Mouse (Mus musculus) activated CD4-positive, CD25-positive, alpha-beta regulatory T cell, adult 4 months (primary cell): Measurements from ENCODE around the gene Tcf20. TPM values are rescaled to one million over a fixed set of nuclear protein-coding genes. Genes with fewer than 3 reads are reported as not detected.

Experiments
- ATAC-seq: one replicate; pipeline ENCODE4 v1.8.0; 2017
- polyA plus RNA-seq, 2 experiments: library from polyadenylated mRNA; unstranded; fragments of 100-300 nt; shearing (Covaris generic); gene quantifications; one replicate each; pipeline ENCODE4 v1.2.1; 2017

The Tcf20 gene
- 10 to 100 TPM; 12.2 to 16.0 TPM for polyA plus RNA-seq

DNA sequence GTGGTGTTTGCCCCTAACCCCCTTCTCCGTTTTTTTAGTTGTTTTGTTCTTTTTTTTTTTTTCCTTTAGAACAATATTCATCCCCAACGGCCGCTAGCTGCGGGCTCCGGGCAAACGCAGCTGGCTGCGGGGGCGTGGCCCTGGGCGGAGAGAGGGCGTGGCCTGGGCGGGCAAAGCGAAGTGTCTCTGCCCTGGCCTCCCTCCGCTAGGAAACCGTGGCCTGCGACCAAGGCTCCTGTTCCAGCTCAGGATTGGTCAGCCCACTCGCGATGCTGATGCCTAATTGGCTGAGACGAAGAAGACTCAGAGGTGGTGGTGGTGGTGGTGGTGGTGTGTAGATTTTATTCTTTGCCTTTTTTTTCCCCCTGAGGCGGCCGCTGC, at the start of gene Tcf20:
Tcf20 (minus strand) TSS at position 141 of the 381 bp plus-strand sequence.
- peak; percentile 97 for ATAC-seq

DNA sequence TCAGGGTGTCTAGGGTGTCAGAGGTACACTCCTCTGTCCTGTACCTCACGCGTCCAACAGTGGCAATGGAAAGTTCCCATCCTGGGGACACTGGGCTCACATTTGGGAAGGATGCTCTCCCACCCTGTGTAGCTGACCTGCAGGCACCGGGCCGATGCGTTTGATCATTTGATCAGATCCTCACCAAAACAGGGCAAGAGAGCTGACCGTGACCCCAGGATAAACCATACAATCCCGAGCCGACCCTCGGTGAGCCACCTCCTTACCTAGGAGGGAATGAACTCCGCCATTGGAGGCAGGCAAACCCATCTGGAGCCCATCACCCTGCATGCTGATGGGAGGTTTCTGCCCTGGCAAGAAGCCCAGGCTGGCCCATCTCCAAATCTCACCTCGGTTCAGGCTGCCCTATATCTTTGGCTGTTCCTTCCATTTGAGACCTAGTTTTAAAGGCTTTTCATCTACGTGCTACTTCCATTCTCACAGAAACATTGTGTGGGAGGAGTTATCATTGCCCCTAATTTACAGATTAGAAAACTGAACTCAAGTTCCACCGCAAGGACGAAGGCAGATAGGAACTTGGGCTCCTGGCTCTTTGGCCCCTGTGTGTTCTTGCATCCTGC, 49.3 kb upstream of the Tcf20 start:
- no peak for ATAC-seq

DNA sequence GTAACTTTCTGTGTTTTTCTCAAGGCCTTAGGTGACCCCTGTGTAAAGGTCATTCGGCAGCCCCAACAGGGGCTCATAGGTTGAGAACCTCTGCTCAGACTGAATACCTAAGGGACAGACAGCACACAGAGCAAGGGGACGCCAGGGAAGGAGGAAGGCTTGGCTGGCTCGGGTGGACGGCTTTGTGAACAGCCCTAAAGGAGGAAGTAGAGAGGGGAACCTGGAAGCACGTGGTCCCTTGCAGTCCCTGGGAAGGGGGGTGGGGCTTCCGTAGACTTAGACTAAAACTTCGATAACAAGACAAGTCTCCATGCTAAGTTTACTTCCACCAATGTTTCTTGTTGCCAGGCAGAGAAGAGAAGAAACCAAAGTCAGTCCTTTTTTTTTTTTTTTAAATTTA, 48.4 kb upstream of the Tcf20 start:
- ATAC-seq = no peak

DNA sequence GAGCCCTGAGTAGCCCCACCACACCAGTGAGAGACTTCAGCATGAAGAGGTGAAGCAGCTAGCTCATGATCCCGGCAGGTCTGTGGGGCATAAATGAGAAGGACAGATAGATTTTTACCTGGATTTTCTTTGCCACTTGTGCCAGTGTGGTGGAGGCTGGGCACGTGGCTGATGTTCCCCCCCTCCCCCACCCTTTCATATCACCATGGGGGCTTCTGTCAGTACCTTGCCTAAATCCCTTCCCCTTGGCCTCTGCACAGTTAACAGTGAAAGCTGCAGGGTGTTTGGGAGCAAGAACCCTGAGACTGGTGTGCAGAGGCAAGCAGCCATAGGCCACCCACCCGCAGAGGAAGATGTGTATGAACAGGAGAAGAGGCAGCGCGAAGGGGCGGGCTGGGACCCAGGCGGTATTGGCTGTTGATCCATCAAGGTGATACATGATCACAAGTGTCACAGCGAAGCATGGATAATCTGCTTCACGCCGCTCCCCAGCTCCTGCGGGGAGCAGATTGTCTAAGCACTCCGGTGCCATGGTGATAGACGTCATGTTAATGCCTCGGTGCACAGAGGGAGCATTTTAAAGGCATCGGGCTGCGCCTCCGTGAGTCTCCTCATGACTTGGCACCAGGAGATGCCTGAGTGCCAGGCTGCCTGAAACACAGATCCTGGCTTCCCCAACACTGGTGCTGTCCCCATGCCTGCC, 46.8 kb upstream of the Tcf20 start:
- no peak for ATAC-seq

DNA sequence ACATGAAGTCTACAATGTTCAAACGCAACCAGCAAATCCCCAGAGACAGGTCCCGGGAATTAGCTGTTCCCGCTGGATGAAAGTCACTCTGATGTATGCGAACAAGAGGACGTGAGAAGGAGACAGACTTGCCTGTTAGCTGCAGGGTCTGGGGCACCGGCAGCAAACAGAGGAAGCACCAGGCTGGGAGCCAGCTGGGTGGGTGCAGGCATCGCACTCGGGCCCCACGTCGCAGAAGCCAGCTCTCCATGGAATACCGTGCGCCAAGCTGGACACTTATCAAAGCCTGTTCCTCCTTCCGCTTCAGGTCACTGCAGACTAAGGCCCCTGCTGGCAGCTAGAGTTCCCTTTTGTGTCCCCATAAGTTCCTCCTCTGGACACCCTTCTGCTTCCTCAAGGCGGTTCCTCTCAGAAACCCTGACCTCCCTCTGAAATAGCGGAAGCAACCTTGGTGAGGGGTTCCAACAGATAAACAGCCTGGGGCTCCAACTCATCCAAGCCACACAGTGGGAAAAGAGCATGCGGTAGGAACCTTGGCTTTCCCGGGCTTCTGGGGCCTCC, 45.4 kb upstream of the Tcf20 start, which contains the start of gene Nfam1:
Nfam1 (minus strand) TSS at position 326 of the 561 bp plus-strand sequence.
- no peak for ATAC-seq

DNA sequence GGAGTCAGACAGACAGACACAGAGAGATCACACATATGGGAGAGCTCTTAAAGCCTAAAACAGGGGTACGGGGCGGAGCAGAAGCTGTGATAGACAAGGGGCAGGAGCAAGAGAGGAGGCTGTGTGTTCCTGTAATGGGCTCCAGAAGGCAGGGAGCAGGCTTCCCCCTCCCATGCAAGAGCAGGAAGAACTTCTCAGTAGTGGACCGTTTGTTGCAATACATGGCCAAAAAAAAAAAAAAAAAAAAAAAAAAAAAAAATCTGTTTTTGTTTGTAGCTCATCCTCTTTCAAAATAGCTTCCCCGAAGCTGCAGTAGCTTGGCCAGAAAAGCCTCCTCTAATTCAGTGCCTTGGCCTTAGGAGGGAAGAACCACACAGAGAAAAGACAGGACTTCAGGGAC, 43.2 kb upstream of the Tcf20 start:
- ATAC-seq = no peak

DNA sequence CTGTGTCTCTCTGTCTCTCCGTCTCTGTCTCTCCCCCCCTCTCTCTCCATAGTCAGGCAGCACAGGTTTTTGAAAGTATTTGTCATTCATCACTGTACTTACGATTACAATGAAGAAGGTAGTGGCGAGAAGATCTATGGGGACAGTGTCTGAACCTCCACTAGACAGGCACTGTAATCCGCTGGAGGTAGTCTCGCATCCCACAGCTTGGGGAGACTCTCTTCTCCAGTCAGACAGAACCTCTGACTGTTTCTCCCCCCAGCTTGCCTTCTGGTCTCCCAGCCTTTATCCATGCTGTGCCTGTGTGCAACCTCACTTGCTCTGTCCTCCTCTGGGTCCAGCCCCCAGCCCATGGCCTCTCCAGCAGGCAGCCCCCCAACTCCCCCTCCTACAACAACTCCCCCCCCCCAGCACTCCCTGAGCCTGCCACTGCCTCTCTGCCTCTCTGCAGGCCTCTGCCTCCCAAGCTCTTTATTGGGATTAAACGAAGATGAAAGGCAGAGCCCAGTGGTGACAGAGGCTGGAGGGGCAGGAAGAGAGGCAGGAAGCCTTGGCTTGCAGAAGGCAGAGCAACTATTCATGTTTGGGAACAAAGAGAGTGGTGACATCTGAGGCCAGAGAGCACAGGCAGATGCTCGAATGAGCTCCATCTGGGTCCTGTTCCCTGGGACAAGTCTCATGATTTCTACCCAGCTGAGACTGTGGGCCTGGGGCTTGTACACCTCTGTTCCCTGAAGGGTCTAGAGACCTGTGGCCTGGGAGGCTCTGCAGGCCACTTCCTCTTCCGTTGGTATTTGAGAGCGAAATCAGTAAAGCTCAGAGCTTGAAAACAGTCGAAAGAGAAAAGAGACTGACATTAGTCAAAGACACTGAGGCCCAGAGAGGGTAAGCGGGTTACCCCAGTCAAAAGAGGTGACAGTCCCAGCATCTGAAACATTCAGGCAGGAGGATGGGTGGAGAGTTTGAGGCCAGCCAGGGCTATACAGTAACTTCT, 42.4 kb upstream of the Tcf20 start:
- ATAC-seq = no peak

DNA sequence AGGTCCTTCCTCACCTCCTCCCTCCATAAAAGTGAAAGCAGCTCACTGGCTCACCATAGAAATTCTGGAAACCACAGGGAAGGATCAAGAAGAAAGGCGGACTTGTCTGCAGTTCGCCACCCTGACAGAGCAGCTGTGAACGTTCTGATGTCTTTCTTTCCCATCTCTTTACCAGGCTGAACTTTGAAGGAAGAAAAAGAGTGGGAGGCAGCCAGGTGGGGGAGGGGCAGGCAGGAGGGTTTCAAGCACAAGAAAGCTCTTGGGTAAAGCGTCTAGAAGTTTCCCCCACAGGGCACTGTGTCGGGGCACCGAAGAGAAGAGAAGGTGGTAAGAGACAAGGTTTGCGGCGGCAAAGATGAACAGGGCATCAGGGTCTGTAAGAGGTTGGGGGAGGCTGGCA, 38.5 kb upstream of the Tcf20 start:
- no peak for ATAC-seq

DNA sequence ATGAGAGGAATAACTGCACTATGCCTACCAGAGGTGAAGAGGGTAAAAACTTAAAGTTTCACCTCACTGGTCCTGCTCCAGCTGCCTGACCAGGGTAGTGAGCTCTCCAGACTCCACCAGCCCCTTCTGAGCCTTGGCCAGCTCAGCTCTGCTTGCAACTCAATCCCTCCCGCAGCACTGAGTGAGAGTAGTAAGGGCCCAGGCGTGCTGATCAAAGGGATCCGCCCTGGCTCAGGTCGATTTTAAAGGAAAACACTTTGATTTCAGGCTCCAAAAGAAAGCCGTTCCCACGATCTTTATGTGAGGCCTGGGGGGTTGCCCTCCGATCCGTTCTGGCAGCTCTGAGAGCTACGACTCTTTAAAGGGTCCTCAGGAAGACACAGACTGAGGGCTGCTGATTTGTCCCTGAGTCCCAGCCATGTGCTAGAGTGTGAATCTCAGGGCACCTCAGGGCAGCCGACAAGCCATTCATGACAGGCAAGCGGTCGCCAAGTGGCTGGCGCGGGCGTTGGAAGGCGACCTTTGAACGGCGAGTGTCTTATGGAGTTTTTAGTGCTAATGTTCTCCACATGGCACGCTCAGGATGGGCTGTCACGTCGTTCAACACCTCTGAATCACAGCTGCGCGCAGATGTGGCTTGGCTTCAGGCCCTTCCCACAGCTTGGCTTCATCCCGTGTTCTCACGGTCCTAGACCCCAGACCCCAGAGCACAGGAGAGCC, 37.5 kb upstream of the Tcf20 start:
- ATAC-seq = no peak

DNA sequence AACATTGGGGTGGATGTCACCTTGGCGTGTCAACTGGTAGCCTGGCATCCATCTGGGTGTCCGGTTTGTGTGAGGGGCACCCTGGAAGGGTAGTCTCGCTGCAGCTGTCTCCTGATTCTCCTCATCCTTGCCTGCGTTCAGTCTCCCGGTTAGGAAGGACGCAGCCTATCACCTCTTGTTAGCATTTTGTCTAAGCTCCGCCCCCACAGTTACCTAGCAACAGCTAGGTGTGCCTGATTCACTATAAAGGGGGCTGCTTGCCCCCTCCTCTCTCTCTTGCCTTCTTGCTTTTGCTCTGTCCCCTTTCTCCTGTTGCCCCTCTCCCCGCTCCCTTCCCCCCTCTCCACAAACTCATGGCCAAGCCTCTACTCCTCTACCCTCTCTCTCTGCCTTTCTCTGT, 35.3 kb upstream of the Tcf20 start:
- ATAC-seq = no peak

DNA sequence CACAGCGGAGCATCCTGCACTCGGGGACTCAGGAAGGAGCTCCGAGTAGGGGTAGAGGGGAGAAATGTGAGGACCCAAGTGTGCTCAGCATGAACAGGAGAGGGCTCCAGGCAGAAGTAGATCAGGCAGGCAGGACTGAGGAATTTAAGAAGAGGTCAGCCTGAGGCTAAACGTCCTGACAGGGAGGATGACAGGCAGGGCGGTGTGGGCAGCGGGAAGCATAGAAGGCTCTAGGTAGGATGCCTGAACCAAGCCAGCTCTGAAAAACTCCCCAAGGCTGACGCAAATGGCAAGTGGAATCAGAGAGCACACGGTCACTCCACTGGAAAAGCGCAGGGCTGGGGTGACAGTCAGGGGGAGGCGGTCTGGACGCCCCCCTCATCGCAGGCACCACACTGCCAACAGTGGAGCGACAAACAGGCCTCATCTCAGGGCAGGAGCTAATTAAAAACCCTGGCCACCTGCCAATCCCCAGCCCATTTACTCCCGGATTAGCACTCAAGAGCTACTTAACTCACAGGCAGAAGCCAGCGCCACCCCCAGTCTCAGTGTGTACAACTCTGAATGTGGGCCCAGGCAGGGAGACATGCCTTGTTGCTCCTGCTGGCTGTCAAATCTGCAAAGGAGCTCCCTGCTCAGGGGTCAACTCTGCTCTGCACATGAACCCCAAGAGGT, 23.5 kb upstream of the Tcf20 start:
- no peak for ATAC-seq

DNA sequence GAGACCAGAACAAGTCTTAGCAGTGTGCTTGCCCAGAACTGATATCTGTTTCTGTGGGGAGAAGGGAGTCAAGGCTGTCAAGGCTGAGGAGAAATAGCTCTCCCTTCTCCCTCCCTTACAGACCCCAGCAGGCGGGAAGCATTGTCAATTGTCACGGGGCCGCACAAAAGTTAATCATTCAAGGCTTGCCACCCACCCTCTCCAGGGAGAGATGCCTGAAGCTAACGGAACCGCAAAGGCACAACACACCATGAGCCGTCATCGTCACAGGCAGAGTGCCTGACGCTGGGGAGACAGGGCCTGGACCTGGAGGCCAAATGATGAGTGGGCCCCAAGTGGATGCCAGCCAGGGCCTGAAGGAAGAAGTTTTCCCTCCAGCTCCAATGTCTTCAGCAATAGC, 22.8 kb upstream of the Tcf20 start:
- ATAC-seq = no peak

DNA sequence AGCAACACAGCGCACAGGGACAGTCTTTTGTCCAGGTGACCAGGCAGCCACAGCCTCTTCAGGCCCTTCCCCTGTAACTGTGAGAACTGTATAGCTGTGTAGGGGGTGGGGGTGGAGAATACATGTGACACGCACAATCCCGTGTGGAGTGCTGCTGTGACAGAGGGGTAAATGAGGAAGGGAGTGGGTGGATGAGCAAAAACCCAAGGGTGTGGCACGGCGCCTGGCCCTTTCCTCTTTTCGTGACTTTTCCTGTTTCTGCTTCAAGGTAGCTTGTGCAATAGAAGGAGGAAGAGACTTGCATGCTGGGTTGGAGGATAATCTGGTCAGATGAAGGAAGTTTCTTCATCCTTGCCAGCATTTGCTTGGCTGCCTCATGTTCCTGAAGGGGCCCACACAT, 21.9 kb upstream of the Tcf20 start:
- no peak for ATAC-seq

DNA sequence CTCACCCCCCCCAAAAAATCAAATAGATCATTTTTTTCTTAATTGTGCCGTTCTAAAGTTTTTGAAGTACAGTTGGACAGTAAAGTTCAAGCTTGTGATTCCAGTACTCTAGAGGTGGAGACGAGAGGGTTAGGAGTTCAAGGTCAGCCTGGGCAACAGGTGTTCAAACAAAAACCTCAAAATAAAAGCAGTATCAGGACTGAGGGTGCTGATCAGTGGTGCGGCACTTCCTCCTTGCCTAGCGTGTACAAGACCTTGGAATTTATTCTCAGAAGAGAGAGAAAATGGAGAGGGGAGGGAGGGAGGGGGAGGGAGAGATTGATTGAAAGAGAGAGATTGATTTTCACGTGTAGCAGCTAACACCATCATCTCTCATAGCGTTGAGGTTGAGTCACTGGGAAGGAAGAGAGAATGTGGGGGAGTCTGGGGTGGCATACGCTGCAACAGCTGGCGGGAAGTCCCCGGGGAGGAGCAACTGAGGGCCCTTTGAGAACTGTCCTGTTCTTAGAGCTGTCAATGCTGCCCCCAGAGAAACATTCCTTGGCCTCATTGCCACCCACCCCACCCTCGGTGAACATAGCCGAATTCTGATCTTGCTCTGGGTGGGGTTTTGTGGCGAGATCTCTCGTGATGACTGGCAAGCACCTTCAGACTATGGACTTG, 21.2 kb upstream of the Tcf20 start:
- peak; percentile 76 for ATAC-seq

DNA sequence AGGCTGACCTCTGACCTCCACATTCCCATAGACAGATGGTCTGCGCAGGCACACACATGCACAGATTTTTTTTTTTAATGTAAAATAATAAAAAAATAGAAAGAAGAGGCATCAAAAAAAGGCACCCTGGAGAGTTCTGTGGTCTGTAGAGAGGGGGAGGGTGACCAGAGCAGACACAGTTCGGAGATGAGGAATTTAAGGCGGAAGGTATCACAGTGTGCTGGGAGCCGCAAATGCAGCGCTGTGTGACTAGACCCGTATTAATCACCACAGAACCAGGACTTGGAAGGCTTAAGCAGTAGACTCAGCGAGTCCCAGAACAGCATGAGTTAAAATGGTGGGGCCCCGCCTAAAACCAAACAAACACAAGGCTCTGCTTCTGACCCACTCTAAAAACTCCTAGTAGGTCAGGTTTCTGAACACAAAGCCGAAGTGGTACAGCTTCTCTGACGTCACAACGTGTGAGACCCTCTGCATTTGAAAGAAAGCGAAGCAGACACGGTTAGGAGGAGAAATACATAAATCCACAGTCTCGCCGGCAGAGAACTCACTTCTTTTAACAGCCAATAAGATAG, 19.8 kb upstream of the Tcf20 start:
- ATAC-seq = no peak

DNA sequence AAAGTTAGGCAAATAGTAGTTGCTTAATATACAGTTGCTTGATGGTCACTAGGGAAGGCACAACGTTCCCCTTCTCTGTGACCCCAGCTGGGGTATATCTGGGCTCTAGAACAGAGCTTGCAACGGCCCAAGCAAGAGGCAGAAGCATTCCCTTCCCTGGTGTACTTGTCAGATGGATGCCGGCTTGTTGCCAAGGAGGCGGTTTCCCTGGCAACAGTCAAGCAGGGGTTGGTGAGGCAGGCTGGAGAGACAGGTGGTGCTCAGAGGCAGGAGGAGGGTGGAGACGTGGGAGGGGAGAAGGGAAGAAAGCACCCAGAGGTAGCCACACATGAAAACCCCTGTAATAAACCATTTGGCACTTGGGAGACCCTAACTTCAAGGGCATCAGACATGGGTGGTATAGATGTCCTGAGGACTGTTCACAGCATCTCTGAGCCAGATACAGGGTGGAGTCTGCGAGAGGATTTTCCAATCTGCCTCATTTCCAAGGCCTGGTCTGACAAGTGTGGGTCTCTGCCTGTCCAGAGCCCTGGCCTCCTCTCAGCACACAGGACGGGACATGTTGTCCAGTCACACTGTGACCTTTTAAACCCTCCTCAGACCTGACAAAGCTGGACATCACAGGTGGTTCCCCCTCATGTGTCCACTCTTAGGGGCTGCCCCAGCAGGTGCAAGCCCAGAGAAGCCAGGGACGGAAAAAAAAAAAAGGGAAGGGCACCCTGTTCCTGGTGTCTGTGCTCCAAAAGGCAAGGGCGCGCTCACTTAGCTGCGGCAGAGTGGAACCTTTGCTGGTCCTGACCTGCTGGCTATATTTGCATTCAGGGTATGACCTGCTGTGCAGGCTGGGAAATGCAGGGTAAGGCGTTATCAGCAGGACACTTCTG, 15.2 kb upstream of the Tcf20 start:
- no peak for ATAC-seq

DNA sequence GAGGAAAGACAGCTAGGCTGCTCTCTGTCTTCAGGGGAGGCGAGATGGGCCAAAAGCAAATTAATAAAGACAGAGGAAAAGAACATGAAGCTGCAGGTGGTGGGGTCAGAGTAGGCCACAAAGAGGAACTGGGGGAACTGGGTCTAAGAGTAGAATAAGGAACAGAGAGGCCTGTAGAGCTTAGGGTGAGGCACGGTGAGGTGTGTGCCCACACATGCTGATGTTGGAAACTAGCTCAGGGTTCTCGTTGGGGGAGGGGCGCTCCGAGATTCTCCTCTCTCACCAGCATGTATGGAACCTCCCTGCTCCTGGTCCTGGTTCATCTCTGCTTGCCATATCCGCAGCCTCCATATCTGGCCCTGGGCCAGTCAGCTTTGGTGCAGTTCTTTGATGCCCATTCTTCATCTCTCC, 11.1 kb upstream of the Tcf20 start:
- ATAC-seq = no peak

DNA sequence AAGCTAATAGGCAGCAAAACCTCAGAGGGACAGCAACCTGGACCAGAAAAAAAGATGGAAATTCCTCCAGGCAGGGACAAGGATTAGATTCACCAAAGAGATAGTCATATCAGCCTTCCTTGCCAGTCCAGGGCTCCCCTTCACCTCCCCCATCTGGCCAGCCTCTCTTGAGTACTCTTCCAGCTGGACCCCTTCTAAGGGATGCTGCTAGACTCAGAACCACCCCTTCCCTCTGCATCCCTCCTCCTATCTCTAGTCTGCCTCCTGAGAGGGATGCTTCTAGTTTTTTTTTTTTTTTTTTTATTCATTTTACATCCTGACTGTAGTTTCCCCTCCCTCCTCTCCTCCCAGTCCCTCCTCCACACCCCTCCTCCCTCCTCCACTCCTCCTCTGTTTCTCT, 8.8 kb upstream of the Tcf20 start:
- no peak for ATAC-seq

DNA sequence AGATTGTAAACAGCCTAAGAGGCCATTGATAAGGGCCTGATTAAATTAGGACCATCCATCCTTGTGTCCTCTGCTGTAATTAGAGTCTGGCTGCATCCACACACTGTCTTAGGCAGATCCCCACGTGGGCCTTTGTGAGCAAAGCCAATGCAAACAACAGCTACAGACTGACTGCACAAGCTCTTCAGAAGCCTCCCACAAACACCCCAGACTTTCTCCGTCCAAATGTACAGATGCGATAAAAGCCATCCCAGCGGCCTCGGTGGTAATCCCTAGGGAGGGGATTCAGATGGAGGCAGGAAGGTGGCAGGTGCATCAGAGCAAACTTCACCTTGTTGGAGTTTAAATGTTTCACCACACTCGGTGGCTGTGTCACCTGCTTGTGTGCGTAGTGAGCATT, 7.6 kb upstream of the Tcf20 start:
- ATAC-seq = no peak

DNA sequence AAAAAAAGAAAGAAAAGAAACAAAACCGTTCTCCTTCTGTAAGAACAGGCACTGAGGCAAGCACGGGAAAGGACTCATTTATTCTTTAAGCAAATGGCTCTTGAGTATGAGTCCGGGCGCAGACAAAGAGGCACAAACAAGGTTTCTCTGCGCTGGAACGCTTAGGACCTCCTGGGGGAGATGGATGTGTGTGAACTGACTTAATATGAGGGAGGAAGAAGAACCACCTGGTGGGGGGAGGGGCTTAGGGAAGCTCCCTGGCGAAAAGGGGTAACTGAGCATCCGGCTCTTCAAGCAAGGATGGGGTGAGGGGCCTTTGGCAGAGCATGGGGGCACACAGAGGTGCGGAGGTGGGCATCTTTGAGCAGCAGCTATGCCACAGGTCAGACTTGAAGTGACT, 5.2 kb upstream of the Tcf20 start:
- ATAC-seq = no peak
